Mouse (Mus musculus) cerebellum, adult 2 months (tissue): ENCODE measurements around the gene Zbtb17.

Source experiments
- CTCF ChIP-seq: fragments of 200-500 bp; IDR thresholded peaks from 2 replicates; pipeline ENCODE4 v1.5.1; 2011; ENCODE audit warnings: low read depth, mild to moderate bottlenecking, control low read depth, low read length, moderate library complexity, borderline replicate concordance; ENCODE audit not compliant: insufficient read depth
- POLR2A ChIP-seq: fragments of 200-500 bp; IDR thresholded peaks from 2 replicates; pipeline ENCODE4 v1.6.1; 2011; ENCODE audit warnings: low read length, control low read depth, borderline replicate concordance; ENCODE audit not compliant: insufficient read depth

DNA sequence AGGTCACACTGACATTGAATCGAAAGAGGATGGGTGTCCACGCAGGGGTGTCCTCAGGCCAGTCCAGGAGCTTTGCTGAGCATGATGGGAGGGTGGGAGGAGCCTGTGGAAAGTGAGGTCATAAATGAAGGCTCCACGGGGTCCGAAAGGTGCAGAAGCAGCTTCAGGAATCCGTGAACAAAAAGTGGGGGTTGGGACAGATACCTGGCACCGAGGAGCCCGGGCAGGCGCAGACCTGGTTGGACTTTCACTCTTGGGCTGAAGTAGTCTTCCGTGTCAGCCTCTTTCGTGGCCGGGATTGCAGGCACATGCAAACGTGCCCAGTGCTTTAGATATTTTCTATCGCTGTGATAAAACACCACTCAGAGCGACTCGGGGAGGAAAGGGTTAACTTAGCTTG is 44.3 kb upstream of the Zbtb17 start:
- TF ChIP-seq CTCF = no peak
- TF ChIP-seq POLR2A = no peak
